Mouse (Mus musculus) hindbrain, embryonic 16.5 days (tissue): ENCODE measurements around the gene Mzt1. TPM values are rescaled to one million over a fixed set of nuclear protein-coding genes. Genes with fewer than 3 reads are reported as not detected.
A peak's percentile ranks its signal among the peaks of the same experiment; 100 is the strongest.

Source experiments
- ATAC-seq: fragments of 200-750 bp; cut with Nextera tagmentation; 2 replicates; pipeline ENCODE4 v1.8.0; 2017; ENCODE audit warnings: moderate TSS enrichment, moderate library complexity
- H3K27ac ChIP-seq: fragments of 300-500 bp; sonication (generic); 2 replicates; pipeline ENCODE4 v1.5.1; 2014; ENCODE audit warnings: low read depth, mild to moderate bottlenecking, control low read depth, low read length, moderate library complexity
- H3K27me3 ChIP-seq: fragments of 300-500 bp; sonication (generic); replicated peaks from 2 replicates; pipeline ENCODE4 v1.6.1; 2014; ENCODE audit warnings: low read length; ENCODE audit not compliant: control insufficient read depth, insufficient read depth
- H3K36me3 ChIP-seq: fragments of 300-500 bp; sonication (generic); 2 replicates; pipeline ENCODE4 v1.6.1; 2014; ENCODE audit warnings: mild to moderate bottlenecking, low read length, moderate library complexity, mixed read lengths; ENCODE audit not compliant: control insufficient read depth, insufficient read depth
- H3K4me1 ChIP-seq: fragments of 300-500 bp; sonication (generic); 2 replicates; pipeline ENCODE4 v1.6.1; 2014; ENCODE audit warnings: low read depth, low read length; ENCODE audit not compliant: control insufficient read depth, insufficient read depth
- H3K4me2 ChIP-seq: fragments of 300-500 bp; sonication (generic); 2 replicates; pipeline ENCODE4 v1.6.1; 2014; ENCODE audit warnings: mild to moderate bottlenecking, low read length, control low read depth, moderate library complexity
- H3K4me3 ChIP-seq: fragments of 300-500 bp; sonication (generic); 2 replicates; pipeline ENCODE4 v1.5.1; 2014; ENCODE audit warnings: mild to moderate bottlenecking, low read length, control low read depth, moderate library complexity
- H3K9ac ChIP-seq: fragments of 300-500 bp; sonication (generic); 2 replicates; pipeline ENCODE4 v1.6.1; 2014; ENCODE audit warnings: low read depth, mild to moderate bottlenecking, control low read depth, low read length, moderate library complexity
- H3K9me3 ChIP-seq: fragments of 300-500 bp; sonication (generic); 2 replicates; pipeline ENCODE4 v1.6.1; 2014; ENCODE audit warnings: mild to moderate bottlenecking, low read length, moderate library complexity; ENCODE audit not compliant: control insufficient read depth
- WGBS: fragments of 180-500 bp; shearing (Covaris S2); extraction: QIAGEN DNeasy Blood & Tissue Kit; methylation state at CpG from one replicate; pipeline ENCODE4 v1.1.7; 2014; 5-methylcytosine and 5-hydroxymethylcytosine counted together
- polyA plus RNA-seq: library from polyadenylated mRNA; unstranded; fragments of >200 nt; fragmentation: Nextera tagmentation; extraction: Ambion mirVana; gene quantifications from 2 replicates; pipeline ENCODE4 v1.2.1, GENCODE M21; 2015

Gene Mzt1
- 88.4 and 92.7 TPM in 2 replicates for polyA plus RNA-seq

DNA sequence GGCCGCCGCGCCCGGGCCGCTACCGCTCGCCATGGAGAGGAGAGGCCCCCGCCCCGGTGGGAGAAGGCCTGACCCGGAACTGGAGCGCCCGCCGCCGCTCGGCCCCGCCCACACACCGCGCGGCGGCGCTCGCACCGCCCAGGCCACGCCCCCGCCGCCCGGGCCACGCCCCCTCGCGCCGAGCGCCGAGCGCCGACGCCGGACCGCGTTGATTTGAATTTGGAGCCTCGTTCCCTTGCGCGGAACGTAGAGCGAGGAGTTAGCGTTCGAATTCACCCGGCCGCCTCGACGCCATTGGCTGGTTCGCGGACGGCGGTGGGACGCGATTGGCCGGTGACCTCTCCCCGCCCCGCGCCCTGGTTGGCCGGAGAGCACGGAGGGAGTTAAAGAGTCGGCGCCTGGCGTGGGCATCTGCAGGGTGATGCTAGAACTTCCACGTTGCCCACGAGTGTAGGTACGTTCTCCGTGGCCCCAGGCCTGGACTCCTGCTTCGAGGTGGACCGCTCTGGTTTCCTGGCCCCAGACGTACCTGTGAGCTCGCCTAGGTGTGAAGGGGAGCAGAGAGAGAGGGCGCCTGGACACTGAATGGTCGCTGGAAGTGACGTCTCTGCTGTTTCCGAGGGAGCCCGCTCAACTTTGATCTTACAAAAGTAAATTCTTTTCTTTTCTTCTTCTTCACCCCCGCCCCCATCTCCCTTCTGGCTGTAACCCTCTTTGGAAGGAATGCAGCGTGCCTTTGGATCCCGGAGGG lies at the start of gene Mzt1, which contains the start of gene Bora:
Gene Mzt1, minus strand, starts transcription at position 104 of the 751 bp plus-strand sequence.
Gene Bora, plus strand, starts transcription at position 192 of the 751 bp plus-strand sequence.
- Histone ChIP-seq H3K9me3 (no peaks in the 10 kb centered on the region), H3K4me2 (peak within 1 kb of the TSS; percentile 93), H3K9ac (peak within 1 kb of the TSS; percentile 97), H3K27me3 (no peaks in the 10 kb centered on the region), H3K4me3 (peak within 1 kb of the TSS; percentile 98), H3K4me1 (peaks cover 22% of the 10 kb centered on the region), H3K27ac (peak within 1 kb of the TSS; percentile 86), H3K36me3 (no peaks in the 10 kb centered on the region)
- WGBS, result under 1% methylated on average over 71 of the region's 81 CpGs
- peak; percentile 97 for ATAC-seq

DNA sequence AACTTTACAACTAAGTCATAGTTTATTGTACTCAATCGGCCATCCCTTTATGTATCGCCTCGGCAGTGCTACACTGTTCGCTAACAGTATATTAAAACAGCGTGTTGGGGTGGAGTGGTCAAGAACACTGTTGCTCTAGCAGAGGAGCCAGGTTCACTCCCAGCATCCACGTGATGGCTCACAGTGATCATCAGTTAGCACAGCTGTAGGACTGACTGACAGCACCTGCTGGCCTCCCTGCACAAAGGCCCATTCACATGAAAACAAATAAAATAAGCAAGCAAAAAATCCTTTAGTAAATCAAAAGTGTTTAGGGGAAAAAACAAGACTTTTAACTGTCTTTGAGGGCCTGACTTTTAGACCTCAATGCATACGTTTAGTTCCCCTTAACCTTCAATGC lies 43.0 kb upstream of the Mzt1 start:
- Histone ChIP-seq H3K27ac (no peak overlapping the region), H3K9ac (no peak overlapping the region), H3K4me1 (no peaks in the 10 kb centered on the region), H3K4me3 (no peak overlapping the region), H3K36me3 (peaks cover 35% of the 10 kb centered on the region), H3K4me2 (no peak overlapping the region), H3K9me3 (no peaks in the 10 kb centered on the region), H3K27me3 (no peaks in the 10 kb centered on the region)
- no peak for ATAC-seq
- WGBS, result 92% methylated on average over 7 of the region's 7 CpGs

DNA sequence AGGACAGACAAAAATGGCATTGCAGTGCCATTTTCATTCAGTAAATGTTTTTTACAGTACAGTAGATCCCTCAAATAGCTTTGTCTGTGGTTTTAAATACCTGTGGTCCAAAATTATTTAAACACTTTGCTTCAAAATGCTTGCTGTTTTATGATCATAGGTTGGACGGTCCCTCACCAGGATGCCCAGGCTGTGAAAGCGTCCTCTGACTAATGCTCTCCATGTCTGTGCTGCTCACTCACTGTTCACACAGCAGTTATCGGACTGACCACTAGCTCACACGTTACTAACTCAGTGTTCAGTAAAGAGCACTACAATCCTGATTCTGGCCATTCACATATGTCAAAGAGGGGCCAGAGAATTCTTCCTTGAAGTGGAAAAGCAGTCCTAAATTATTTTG lies 25.2 kb upstream of the Mzt1 start:
- no peak overlapping the region for H3K9ac ChIP-seq
- no peak for ATAC-seq
- no peaks in the 10 kb centered on the region for H3K4me1 ChIP-seq
- 86% methylated on average over 4 of the region's 4 CpGs for WGBS
- H3K27ac ChIP-seq, result no peak overlapping the region
- no peak overlapping the region for H3K4me3 ChIP-seq
- no peaks in the 10 kb centered on the region for H3K9me3 ChIP-seq
- H3K36me3 ChIP-seq, result peaks cover 11% of the 10 kb centered on the region
- H3K4me2 ChIP-seq, result no peak overlapping the region
- H3K27me3 ChIP-seq, result no peaks in the 10 kb centered on the region

DNA sequence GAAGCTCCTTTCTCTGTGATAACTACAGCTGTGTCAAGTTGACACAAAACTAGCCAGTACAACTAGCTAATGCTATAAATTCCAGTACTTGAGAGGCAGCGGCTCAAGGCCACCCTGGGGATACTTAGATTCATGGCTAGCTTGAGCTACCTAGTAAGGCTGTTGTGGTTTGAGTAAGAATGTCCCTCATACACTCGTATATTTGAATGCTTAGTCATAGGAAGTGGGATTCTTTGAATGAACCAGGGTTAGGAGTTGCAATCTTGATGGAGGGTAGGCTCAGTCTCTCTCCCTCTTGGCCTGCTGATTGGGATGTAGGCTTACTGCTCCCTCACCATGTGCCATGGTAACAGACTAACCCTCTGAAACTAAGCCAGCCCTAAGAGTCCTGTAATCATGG lies 17.2 kb upstream of the Mzt1 start:
- 98% methylated on average over 2 of the region's 2 CpGs for WGBS
- ATAC-seq, result no peak
- no peak overlapping the region for H3K4me3 ChIP-seq

DNA sequence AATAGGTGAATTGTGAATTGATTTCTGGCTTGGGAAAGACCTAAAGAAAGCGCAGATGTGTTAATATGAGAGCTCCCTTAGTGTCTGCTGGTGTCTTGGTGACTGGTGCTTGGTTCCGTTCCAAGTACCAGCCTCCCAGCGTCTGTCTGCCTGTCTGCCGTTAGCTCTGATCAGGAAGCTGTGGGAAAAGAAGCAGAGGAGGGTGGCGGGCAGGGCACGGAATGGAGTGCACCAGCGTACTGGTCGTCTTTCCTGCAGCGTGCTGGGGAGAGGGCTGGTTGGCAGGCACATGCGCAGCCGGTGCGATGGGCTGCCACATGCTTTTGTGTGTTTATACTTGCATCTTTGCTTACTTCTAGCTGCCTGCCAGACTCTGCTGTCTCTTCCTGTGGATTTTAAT lies 14.7 kb upstream of the Mzt1 start:
- no peaks in the 10 kb centered on the region for H3K9me3 ChIP-seq
- H3K27me3 ChIP-seq, result no peaks in the 10 kb centered on the region
- no peak overlapping the region for H3K9ac ChIP-seq
- no peak overlapping the region for H3K4me3 ChIP-seq
- peaks cover 5% of the 10 kb centered on the region for H3K36me3 ChIP-seq
- 83% methylated on average over 12 of the region's 12 CpGs for WGBS
- no peak overlapping the region for H3K4me2 ChIP-seq
- no peak for ATAC-seq
- no peak overlapping the region for H3K27ac ChIP-seq
- H3K4me1 ChIP-seq, result no peaks in the 10 kb centered on the region

More for the DNA sequence above, 17.2 kb upstream of the Mzt1 start:
- Histone ChIP-seq H3K27me3 (no peaks in the 10 kb centered on the region), H3K27ac (no peak overlapping the region), H3K36me3 (peaks cover 5% of the 10 kb centered on the region), H3K4me1 (no peaks in the 10 kb centered on the region), H3K9me3 (no peaks in the 10 kb centered on the region), H3K9ac (no peak overlapping the region), H3K4me2 (no peak overlapping the region)

DNA sequence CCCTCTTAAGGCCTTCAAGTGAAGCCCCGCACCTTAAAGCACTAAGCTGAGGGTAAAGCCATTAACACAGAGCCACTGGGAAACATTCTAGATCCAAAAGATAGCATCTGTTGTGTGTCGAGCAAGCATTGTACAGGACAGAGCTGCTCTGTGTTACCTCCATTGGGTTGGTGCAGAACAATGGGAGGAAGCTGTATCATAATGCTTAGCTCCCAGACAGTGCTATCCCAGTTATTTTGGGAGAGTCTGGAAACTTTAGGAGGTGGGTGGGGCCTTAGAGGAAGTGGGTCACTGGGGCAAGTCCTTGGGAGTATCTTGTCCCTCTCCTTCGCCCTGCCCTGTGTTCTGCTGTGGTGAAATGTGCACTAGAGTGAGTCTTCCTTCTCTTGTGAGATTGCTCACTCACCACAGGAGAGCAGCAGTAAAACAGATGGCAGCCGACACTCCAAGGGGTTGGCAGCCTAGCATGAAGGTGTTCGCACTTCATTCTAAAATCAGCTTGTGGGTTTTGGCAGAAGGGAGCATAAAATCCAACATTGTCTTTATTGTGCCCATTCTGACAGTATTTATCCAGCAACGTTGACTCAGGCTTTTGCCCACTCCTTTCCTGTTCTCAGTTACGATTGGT lies 13.1 kb upstream of the Mzt1 start:
- Histone ChIP-seq H3K9me3 (no peaks in the 10 kb centered on the region), H3K27me3 (no peaks in the 10 kb centered on the region), H3K27ac (no peak overlapping the region), H3K9ac (no peak overlapping the region), H3K36me3 (peaks cover 5% of the 10 kb centered on the region), H3K4me3 (no peak overlapping the region), H3K4me2 (no peak overlapping the region), H3K4me1 (no peaks in the 10 kb centered on the region)
- ATAC-seq, result no peak
- WGBS, result 85% methylated on average over 7 of the region's 7 CpGs

DNA sequence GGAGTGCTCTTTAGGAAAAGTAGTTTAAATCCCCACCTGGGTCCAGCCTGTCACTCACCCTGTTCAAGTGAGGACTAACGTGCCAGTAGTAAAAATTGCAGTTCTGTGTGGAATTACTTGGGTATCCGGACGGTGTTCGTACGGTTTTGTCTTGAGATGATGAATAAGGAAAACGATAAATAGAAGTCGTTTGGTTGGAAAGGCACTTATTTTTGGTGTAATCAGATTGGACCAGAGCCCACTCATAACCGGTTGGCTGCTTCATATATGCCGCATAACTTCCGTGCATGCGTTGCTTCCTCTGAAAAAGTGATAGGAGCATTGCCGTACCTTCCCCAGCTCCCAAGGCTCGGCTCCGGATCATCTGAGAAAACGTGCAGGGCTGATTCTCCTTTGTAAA lies 848 bp upstream of the Mzt1 start:
- Histone ChIP-seq H3K4me2 (peak overlapping the region; percentile 93), H3K4me1 (peaks cover 19% of the 10 kb centered on the region), H3K9ac (peak overlapping the region; percentile 97), H3K27me3 (no peaks in the 10 kb centered on the region), H3K9me3 (no peaks in the 10 kb centered on the region), H3K4me3 (peak overlapping the region; percentile 98), H3K36me3 (no peaks in the 10 kb centered on the region), H3K27ac (peak overlapping the region; percentile 86; the same call in 1 of the 2 replicates)
- under 1% methylated on average over 15 of the region's 15 CpGs for WGBS
- peak; percentile 16; the same call in 1 of the 2 replicates for ATAC-seq

DNA sequence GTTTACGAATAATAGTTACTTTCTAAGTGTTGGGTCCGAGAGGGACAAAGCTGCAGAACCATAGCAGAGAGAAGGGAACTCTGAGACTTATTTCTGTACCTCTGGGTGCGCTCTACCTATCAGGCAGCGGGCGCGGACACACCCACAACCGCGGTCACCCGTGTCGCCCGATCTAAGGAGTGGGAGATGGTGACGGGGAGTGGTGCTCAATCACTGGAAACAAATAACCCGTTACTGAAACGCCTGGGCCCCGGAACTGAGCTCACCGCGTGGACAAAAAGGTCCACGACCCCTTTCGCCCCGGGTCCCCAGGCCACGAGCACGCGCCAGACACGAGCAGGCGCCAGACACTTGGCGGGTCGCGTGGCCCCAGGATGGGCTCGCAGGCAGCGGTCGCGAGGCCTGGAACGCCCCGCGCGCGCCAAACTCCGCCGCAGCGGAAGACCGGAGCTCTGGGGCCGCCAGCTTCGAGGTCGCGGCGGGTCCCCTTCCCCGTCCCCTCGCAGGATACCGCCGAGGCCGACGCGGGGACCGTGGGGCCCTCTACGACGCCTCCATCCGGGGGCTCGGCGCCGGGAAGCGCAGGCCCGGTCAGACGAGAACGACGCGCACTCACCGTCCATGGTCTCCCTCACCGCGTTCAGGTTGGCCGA lies 430 bp downstream of the Mzt1 start:
- Histone ChIP-seq H3K4me1 (peaks cover 24% of the 10 kb centered on the region), H3K9ac (peak overlapping the region; percentile 97), H3K27me3 (no peaks in the 10 kb centered on the region), H3K36me3 (no peaks in the 10 kb centered on the region), H3K27ac (peak overlapping the region; percentile 86), H3K4me2 (peak overlapping the region; percentile 81), H3K4me3 (peak overlapping the region; percentile 98), H3K9me3 (no peaks in the 10 kb centered on the region)
- WGBS, result under 1% methylated on average over 49 of the region's 70 CpGs
- ATAC-seq, result peak; percentile 2

DNA sequence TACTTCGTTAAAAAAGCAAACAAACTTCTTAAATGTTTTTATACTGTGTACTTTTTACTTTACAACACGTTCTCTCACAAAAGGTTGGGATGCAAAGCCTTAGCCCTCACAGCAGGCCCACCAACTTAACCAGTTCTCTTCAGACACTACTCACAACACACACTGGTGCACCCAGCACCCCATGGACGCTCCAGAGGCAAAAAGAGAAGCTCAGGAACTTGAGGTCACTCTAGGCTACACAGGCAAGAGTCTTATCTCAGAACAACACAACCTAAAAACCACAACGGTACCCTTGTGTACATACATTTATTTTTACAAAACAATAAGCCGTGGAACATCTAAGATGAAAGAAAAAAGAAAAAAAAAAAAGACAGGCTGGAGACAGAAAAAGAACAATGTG lies 1.2 kb downstream of the Mzt1 start:
- H3K9me3 ChIP-seq, result no peaks in the 10 kb centered on the region
- H3K27ac ChIP-seq, result no peak overlapping the region
- 3% methylated on average over 5 of the region's 5 CpGs for WGBS
- H3K4me3 ChIP-seq, result peak overlapping the region; percentile 98
- H3K36me3 ChIP-seq, result no peaks in the 10 kb centered on the region
- H3K27me3 ChIP-seq, result no peaks in the 10 kb centered on the region
- H3K4me2 ChIP-seq, result peak overlapping the region; percentile 81
- peak overlapping the region; percentile 97 for H3K9ac ChIP-seq
- no peak for ATAC-seq
- H3K4me1 ChIP-seq, result peaks cover 24% of the 10 kb centered on the region
